Mouse (Mus musculus): ENCODE results near the gene Kcnq5. TPM values are rescaled to one million over a fixed set of nuclear protein-coding genes. Genes with fewer than 3 reads are reported as not detected.

Kcnq5 gene
- polyA plus RNA-seq, 1 experiment from 2014 or later: 1.9 TPM

- Histone ChIP-seq H3K27ac (no peak overlapping the region), H3K4me1 (no peaks in the 10 kb centered on the region), H3K4me2 (no peak overlapping the region), H3K9ac (no peak overlapping the region), H3K9me3 (no peaks in the 10 kb centered on the region), H3K4me3 (no peak overlapping the region), H3K27me3 (replicated peaks) (no peaks in the 10 kb centered on the region), H3K36me3 (replicated peaks) (no peaks in the 10 kb centered on the region)
- no peak for ATAC-seq (replicated peaks)
- WGBS: 76% methylated on average over 2 of the region's 2 CpGs
Measured at GRCm38 (mm10) chr1:21712711-21713110, 249.0 kb downstream of the Kcnq5 start.

GRCm38 (mm10) chr1:21690458-21690857 is 271.3 kb downstream of the Kcnq5 start:
- no peak for ATAC-seq (replicated peaks)
- Histone ChIP-seq H3K9ac (no peak overlapping the region), H3K4me3 (no peak overlapping the region), H3K9me3 (no peaks in the 10 kb centered on the region), H3K4me2 (no peak overlapping the region), H3K4me1 (no peaks in the 10 kb centered on the region), H3K36me3 (replicated peaks) (no peaks in the 10 kb centered on the region), H3K27ac (no peak overlapping the region), H3K27me3 (replicated peaks) (no peaks in the 10 kb centered on the region)
- 73% methylated on average over 2 of the region's 2 CpGs for WGBS

GRCm38 (mm10) chr1:21688918-21689317 is 272.8 kb downstream of the Kcnq5 start:
- Histone ChIP-seq H3K4me3 (no peak overlapping the region), H3K27ac (no peak overlapping the region), H3K36me3 (replicated peaks) (no peaks in the 10 kb centered on the region), H3K4me2 (no peak overlapping the region), H3K4me1 (no peaks in the 10 kb centered on the region), H3K27me3 (replicated peaks) (no peaks in the 10 kb centered on the region), H3K9me3 (no peaks in the 10 kb centered on the region), H3K9ac (no peak overlapping the region)
- ATAC-seq (replicated peaks): no peak
- 84% methylated on average over 1 of the region's 1 CpGs for WGBS

- no peaks in the 10 kb centered on the region for H3K4me1 ChIP-seq
- no peaks in the 10 kb centered on the region for H3K9me3 ChIP-seq
- no peak overlapping the region for H3K4me3 ChIP-seq
- no peak for ATAC-seq (replicated peaks)
- no peak overlapping the region for H3K27ac ChIP-seq
- WGBS: 91% methylated on average over 3 of the region's 3 CpGs
- H3K27me3 ChIP-seq (replicated peaks): no peaks in the 10 kb centered on the region
- H3K36me3 ChIP-seq (replicated peaks): no peaks in the 10 kb centered on the region
- no peak overlapping the region for H3K4me2 ChIP-seq
- H3K9ac ChIP-seq: no peak overlapping the region
Measured at GRCm38 (mm10) chr1:21684444-21684843, 277.3 kb downstream of the Kcnq5 start.

- H3K4me3 ChIP-seq: no peak overlapping the region
- ATAC-seq (replicated peaks): no peak
- no peaks in the 10 kb centered on the region for H3K4me1 ChIP-seq
- H3K27ac ChIP-seq: no peak overlapping the region
- no peaks in the 10 kb centered on the region for H3K27me3 ChIP-seq (replicated peaks)
- no peaks in the 10 kb centered on the region for H3K36me3 ChIP-seq (replicated peaks)
- H3K9ac ChIP-seq: no peak overlapping the region
- 78% methylated on average over 3 of the region's 3 CpGs for WGBS
- no peak overlapping the region for H3K4me2 ChIP-seq
- no peaks in the 10 kb centered on the region for H3K9me3 ChIP-seq
Measured at GRCm38 (mm10) chr1:21676805-21677204, 284.9 kb downstream of the Kcnq5 start.

- no peaks in the 10 kb centered on the region for H3K4me1 ChIP-seq
- 80% methylated on average over 3 of the region's 3 CpGs for WGBS
- H3K4me3 ChIP-seq: no peak overlapping the region
- no peak overlapping the region for H3K4me2 ChIP-seq
- H3K9me3 ChIP-seq: no peaks in the 10 kb centered on the region
- no peaks in the 10 kb centered on the region for H3K36me3 ChIP-seq (replicated peaks)
- no peaks in the 10 kb centered on the region for H3K27me3 ChIP-seq (replicated peaks)
- no peak overlapping the region for H3K27ac ChIP-seq
- no peak for ATAC-seq (replicated peaks)
- no peak overlapping the region for H3K9ac ChIP-seq
Measured at GRCm38 (mm10) chr1:21660840-21661239, 300.9 kb downstream of the Kcnq5 start.

- no peak for ATAC-seq (replicated peaks)
- no peaks in the 10 kb centered on the region for H3K9me3 ChIP-seq
- no peak overlapping the region for H3K27ac ChIP-seq
- H3K4me2 ChIP-seq: no peak overlapping the region
- WGBS: 44% methylated on average over 4 of the region's 4 CpGs
- H3K27me3 ChIP-seq (replicated peaks): no peaks in the 10 kb centered on the region
- no peaks in the 10 kb centered on the region for H3K4me1 ChIP-seq
- H3K9ac ChIP-seq: no peak overlapping the region
- H3K4me3 ChIP-seq: no peak overlapping the region
- H3K36me3 ChIP-seq (replicated peaks): no peaks in the 10 kb centered on the region
Measured at GRCm38 (mm10) chr1:21650820-21651219, 310.9 kb downstream of the Kcnq5 start.

GRCm38 (mm10) chr1:21635406-21635805 is 326.3 kb downstream of the Kcnq5 start:
- no peaks in the 10 kb centered on the region for H3K4me1 ChIP-seq
- H3K9ac ChIP-seq: no peak overlapping the region
- no peaks in the 10 kb centered on the region for H3K9me3 ChIP-seq
- 71% methylated on average over 2 of the region's 2 CpGs for WGBS
- no peaks in the 10 kb centered on the region for H3K36me3 ChIP-seq (replicated peaks)
- H3K4me3 ChIP-seq: no peak overlapping the region
- no peak for ATAC-seq (replicated peaks)
- no peak overlapping the region for H3K27ac ChIP-seq
- H3K4me2 ChIP-seq: no peak overlapping the region
- H3K27me3 ChIP-seq (replicated peaks): no peaks in the 10 kb centered on the region

GRCm38 (mm10) chr1:21634013-21634412 is 327.7 kb downstream of the Kcnq5 start:
- no peaks in the 10 kb centered on the region for H3K36me3 ChIP-seq (replicated peaks)
- H3K9ac ChIP-seq: no peak overlapping the region
- H3K4me1 ChIP-seq: no peaks in the 10 kb centered on the region
- ATAC-seq (replicated peaks): no peak
- no peak overlapping the region for H3K4me2 ChIP-seq
- 79% methylated on average over 1 of the region's 1 CpGs for WGBS
- H3K4me3 ChIP-seq: no peak overlapping the region
- H3K9me3 ChIP-seq: no peaks in the 10 kb centered on the region
- no peaks in the 10 kb centered on the region for H3K27me3 ChIP-seq (replicated peaks)
- no peak overlapping the region for H3K27ac ChIP-seq

- Histone ChIP-seq H3K4me3 (no peak overlapping the region), H3K9ac (no peak overlapping the region), H3K27me3 (replicated peaks) (no peaks in the 10 kb centered on the region), H3K4me2 (no peak overlapping the region), H3K27ac (no peak overlapping the region), H3K36me3 (replicated peaks) (no peaks in the 10 kb centered on the region), H3K4me1 (no peaks in the 10 kb centered on the region), H3K9me3 (no peaks in the 10 kb centered on the region)
- no peak for ATAC-seq (replicated peaks)
- WGBS: 97% methylated on average over 2 of the region's 2 CpGs
Measured at GRCm38 (mm10) chr1:21622455-21622854, 339.3 kb downstream of the Kcnq5 start.

- Histone ChIP-seq H3K4me3 (no peak overlapping the region), H3K9me3 (no peaks in the 10 kb centered on the region), H3K27ac (no peak overlapping the region), H3K4me2 (no peak overlapping the region), H3K36me3 (replicated peaks) (no peaks in the 10 kb centered on the region), H3K4me1 (no peaks in the 10 kb centered on the region), H3K9ac (no peak overlapping the region), H3K27me3 (replicated peaks) (no peaks in the 10 kb centered on the region)
- no peak for ATAC-seq (replicated peaks)
- WGBS: 87% methylated on average over 1 of the region's 1 CpGs
Measured at GRCm38 (mm10) chr1:21622039-21622438, 339.7 kb downstream of the Kcnq5 start.

GRCm38 (mm10) chr1:21618712-21619111 is 343.0 kb downstream of the Kcnq5 start:
- WGBS: 86% methylated on average over 3 of the region's 3 CpGs
- Histone ChIP-seq H3K36me3 (replicated peaks) (no peaks in the 10 kb centered on the region), H3K27ac (no peak overlapping the region), H3K9ac (no peak overlapping the region), H3K4me1 (no peaks in the 10 kb centered on the region), H3K27me3 (replicated peaks) (no peaks in the 10 kb centered on the region), H3K9me3 (no peaks in the 10 kb centered on the region), H3K4me3 (no peak overlapping the region), H3K4me2 (no peak overlapping the region)
- ATAC-seq (replicated peaks): no peak

- no peaks in the 10 kb centered on the region for H3K9me3 ChIP-seq
- H3K4me3 ChIP-seq: no peak overlapping the region
- H3K36me3 ChIP-seq (replicated peaks): no peaks in the 10 kb centered on the region
- no peaks in the 10 kb centered on the region for H3K4me1 ChIP-seq
- no peak overlapping the region for H3K27ac ChIP-seq
- no peak overlapping the region for H3K4me2 ChIP-seq
- no peak overlapping the region for H3K9ac ChIP-seq
- 41% methylated on average over 4 of the region's 4 CpGs for WGBS
- ATAC-seq (replicated peaks): no peak
- H3K27me3 ChIP-seq (replicated peaks): no peaks in the 10 kb centered on the region
Measured at GRCm38 (mm10) chr1:21616666-21617065, 345.1 kb downstream of the Kcnq5 start.

- no peaks in the 10 kb centered on the region for H3K4me1 ChIP-seq
- ATAC-seq (replicated peaks): no peak
- no peaks in the 10 kb centered on the region for H3K36me3 ChIP-seq (replicated peaks)
- H3K27ac ChIP-seq: no peak overlapping the region
- no peak overlapping the region for H3K4me2 ChIP-seq
- no peak overlapping the region for H3K9ac ChIP-seq
- WGBS: 84% methylated on average over 2 of the region's 2 CpGs
- H3K4me3 ChIP-seq: no peak overlapping the region
- no peaks in the 10 kb centered on the region for H3K27me3 ChIP-seq (replicated peaks)
- H3K9me3 ChIP-seq: no peaks in the 10 kb centered on the region
Measured at GRCm38 (mm10) chr1:21613933-21614332, 347.8 kb downstream of the Kcnq5 start.
